Mouse (Mus musculus) heart, embryonic 12.5 days (tissue): ENCODE measurements around the gene Higd1c. TPM values are rescaled to one million over a fixed set of nuclear protein-coding genes. Genes with fewer than 3 reads are reported as not detected.

Source experiments
- ATAC-seq: fragments of 200-750 bp; cut with Nextera tagmentation; 2 replicates; pipeline ENCODE4 v1.8.0; 2017; ENCODE audit warnings: moderate TSS enrichment, moderate library complexity; ENCODE audit not compliant: insufficient number of reproducible peaks, low FRiP score
- H3K27ac ChIP-seq: fragments of 300-500 bp; sonication (generic); 2 replicates; pipeline ENCODE4 v1.5.1; 2016; ENCODE audit warnings: mild to moderate bottlenecking, moderate library complexity; ENCODE audit not compliant: poor library complexity, severe bottlenecking
- H3K27me3 ChIP-seq: fragments of 300-500 bp; sonication (generic); replicated peaks from 2 replicates; pipeline ENCODE4 v1.6.1; 2016; ENCODE audit warnings: mild to moderate bottlenecking, moderate library complexity
- H3K36me3 ChIP-seq: fragments of 300-500 bp; sonication (generic); 2 replicates; pipeline ENCODE4 v1.6.1; 2016; ENCODE audit warnings: mild to moderate bottlenecking, moderate library complexity
- H3K4me1 ChIP-seq: fragments of 300-500 bp; sonication (generic); replicated peaks from 2 replicates; pipeline ENCODE4 v1.6.1; 2016; ENCODE audit warnings: mild to moderate bottlenecking
- H3K4me2 ChIP-seq: fragments of 300-500 bp; sonication (generic); 2 replicates; pipeline ENCODE4 v1.6.1; 2016; ENCODE audit warnings: mild to moderate bottlenecking, moderate library complexity
- H3K4me3 ChIP-seq: fragments of 300-500 bp; sonication (generic); 2 replicates; pipeline ENCODE4 v1.5.1; 2016; ENCODE audit warnings: mild to moderate bottlenecking
- H3K9ac ChIP-seq: fragments of 300-500 bp; sonication (generic); 2 replicates; pipeline ENCODE4 v1.6.1; 2016; ENCODE audit warnings: mild to moderate bottlenecking, moderate library complexity
- H3K9me3 ChIP-seq: fragments of 300-500 bp; sonication (generic); replicated peaks from 2 replicates; pipeline ENCODE4 v1.6.1; 2016; ENCODE audit warnings: mild to moderate bottlenecking, moderate library complexity
- WGBS: fragments of 180-500 bp; shearing (Covaris S2); methylation state at CpG from one replicate; pipeline ENCODE4 v1.1.7; 2016; 5-methylcytosine and 5-hydroxymethylcytosine counted together
- polyA plus RNA-seq: library from polyadenylated mRNA; unstranded; fragments of >200 nt; fragmentation: Nextera tagmentation; extraction: Ambion mirVana; gene quantifications from 2 replicates; pipeline ENCODE4 v1.2.1, GENCODE M21; 2016

Higd1c gene
- polyA plus RNA-seq, 1 experiment from 2014 or later: not detected

- ATAC-seq: peak; percentile 97
- H3K4me3 ChIP-seq: peak overlapping the region; percentile 86
- peak overlapping the region; percentile 88 for H3K9ac ChIP-seq
- WGBS: under 1% methylated on average over 65 of the region's 65 CpGs
- peaks cover 45% of the 10 kb centered on the region for H3K4me1 ChIP-seq
- peaks cover 21% of the 10 kb centered on the region for H3K27me3 ChIP-seq
- no peaks in the 10 kb centered on the region for H3K36me3 ChIP-seq
- H3K4me2 ChIP-seq: peak overlapping the region; percentile 98
- H3K27ac ChIP-seq: peak overlapping the region; percentile 5; the same call in 1 of the 2 replicates
- no peaks in the 10 kb centered on the region for H3K9me3 ChIP-seq
Measured at GRCm38 (mm10) chr15:100422899-100423860, 58.8 kb downstream of the Higd1c start.

GRCm38 (mm10) chr15:100423916-100424315 lies 59.6 kb downstream of the Higd1c start:
- H3K27ac ChIP-seq: no peak overlapping the region

DNA sequence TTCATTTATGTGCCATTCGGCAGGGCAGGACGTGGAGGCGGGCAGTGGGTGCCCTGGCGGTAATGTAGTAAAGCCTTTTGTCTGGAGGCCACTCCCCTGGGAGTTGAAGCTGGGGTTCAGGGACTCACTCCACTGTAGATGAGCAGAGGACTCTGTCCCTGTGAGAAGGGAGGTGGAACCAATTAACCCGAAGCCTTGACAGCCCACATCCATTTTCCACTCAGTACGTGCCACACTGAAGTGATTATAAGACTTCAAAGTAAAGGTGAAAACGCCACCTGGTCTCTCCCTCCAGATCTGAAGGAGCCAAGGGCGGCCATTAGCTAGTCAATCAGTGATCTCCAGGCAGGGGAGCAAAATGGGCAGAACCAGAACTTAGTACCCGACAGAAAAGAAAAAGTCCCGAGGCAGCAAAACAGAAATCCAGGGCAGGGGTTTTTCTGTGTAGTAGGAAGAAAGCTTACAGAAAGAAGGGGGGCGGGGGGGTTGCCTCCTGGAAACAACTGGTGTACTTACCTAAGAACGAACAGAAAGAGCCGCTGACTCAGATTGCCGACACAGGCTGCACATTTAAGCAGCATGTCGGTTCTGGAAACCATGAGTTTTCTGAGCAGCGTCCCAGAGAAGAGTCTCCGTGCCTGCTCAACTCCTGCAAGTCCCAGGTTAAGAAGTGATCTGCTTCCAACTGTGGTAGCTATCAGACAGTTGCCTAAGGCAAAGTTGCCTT lies 60.2 kb downstream of the Higd1c start, which contains the start of gene Slc11a2:
Gene Slc11a2 (minus strand): TSS at position 677 of the 727 bp plus-strand sequence.
- H3K36me3 ChIP-seq: no peaks in the 10 kb centered on the region
- ATAC-seq: no peak
- WGBS: 27% methylated on average over 17 of the region's 17 CpGs
- H3K4me1 ChIP-seq: peaks cover 37% of the 10 kb centered on the region
- H3K27ac ChIP-seq: no peak within 1 kb of the TSS
- H3K27me3 ChIP-seq: peaks cover 21% of the 10 kb centered on the region
- H3K9ac ChIP-seq: peak within 1 kb of the TSS; percentile 70
- H3K4me3 ChIP-seq: peak within 1 kb of the TSS; percentile 86
- H3K9me3 ChIP-seq: no peaks in the 10 kb centered on the region
- peak within 1 kb of the TSS; percentile 98 for H3K4me2 ChIP-seq

More at GRCm38 (mm10) chr15:100423916-100424315, 59.6 kb downstream of the Higd1c start:
- no peak for ATAC-seq
- 5% methylated on average over 14 of the region's 14 CpGs for WGBS
- Histone ChIP-seq H3K9ac (peak overlapping the region; percentile 70), H3K9me3 (no peaks in the 10 kb centered on the region), H3K4me3 (peak overlapping the region; percentile 86), H3K27me3 (peaks cover 21% of the 10 kb centered on the region), H3K36me3 (no peaks in the 10 kb centered on the region), H3K4me2 (peak overlapping the region; percentile 98), H3K4me1 (peaks cover 43% of the 10 kb centered on the region)

GRCm38 (mm10) chr15:100428296-100428905 lies 64.1 kb downstream of the Higd1c start:
- Histone ChIP-seq H3K4me1 (peaks cover 14% of the 10 kb centered on the region; the same call in 1 of the 2 replicates), H3K4me3 (no peak overlapping the region), H3K36me3 (no peaks in the 10 kb centered on the region), H3K27me3 (peaks cover 21% of the 10 kb centered on the region), H3K27ac (no peak overlapping the region), H3K9ac (no peak overlapping the region), H3K9me3 (no peaks in the 10 kb centered on the region), H3K4me2 (no peak overlapping the region)
- ATAC-seq: no peak
- 73% methylated on average over 13 of the region's 13 CpGs for WGBS

DNA sequence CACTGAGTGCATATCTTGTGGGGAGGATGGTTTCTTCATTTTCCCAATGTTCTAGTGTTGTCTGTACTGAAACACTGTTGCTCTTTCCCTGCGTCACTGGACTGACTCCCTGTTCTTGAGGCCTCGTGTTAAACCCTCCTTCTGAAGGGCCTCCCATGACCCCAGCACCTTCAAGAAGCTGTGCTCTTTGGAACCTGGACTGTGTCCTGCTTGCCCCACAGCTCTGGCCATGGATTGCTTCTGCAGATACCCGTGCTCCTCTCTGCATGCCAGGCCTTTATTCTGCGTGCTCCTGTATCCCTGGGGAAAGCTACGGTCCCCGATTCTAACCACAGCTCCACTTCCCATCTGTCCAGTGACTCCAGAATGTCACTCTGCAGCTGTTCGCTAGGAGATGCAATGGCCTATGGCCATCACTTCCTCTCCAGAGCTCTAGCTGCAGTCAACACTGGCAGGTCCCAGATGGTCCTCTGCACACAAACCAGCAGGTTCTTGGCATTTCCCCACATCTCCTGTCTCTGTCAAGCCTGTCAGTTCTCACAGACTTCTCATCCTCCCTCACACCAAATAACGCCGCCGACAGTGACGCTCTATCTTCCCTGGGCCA lies 65.7 kb downstream of the Higd1c start:
- no peak overlapping the region for H3K4me2 ChIP-seq
- ATAC-seq: no peak
- no peak overlapping the region for H3K27ac ChIP-seq
- H3K36me3 ChIP-seq: no peaks in the 10 kb centered on the region
- WGBS: 69% methylated on average over 11 of the region's 11 CpGs
- H3K9ac ChIP-seq: no peak overlapping the region
- H3K9me3 ChIP-seq: no peaks in the 10 kb centered on the region
- 0 out of 2 replicates have a peak, but pooled peaks cover 3% of the 10 kb centered on the region for H3K4me1 ChIP-seq
- H3K4me3 ChIP-seq: no peak overlapping the region
- H3K27me3 ChIP-seq: peaks cover 13% of the 10 kb centered on the region

- Histone ChIP-seq H3K27ac (no peak overlapping the region), H3K4me3 (no peak overlapping the region), H3K9me3 (no peaks in the 10 kb centered on the region), H3K4me2 (no peak overlapping the region), H3K36me3 (no peaks in the 10 kb centered on the region), H3K9ac (no peak overlapping the region), H3K4me1 (peaks cover 8% of the 10 kb centered on the region; the same call in 1 of the 2 replicates), H3K27me3 (no peaks in the 10 kb centered on the region)
- ATAC-seq: no peak
- 54% methylated on average over 4 of the region's 4 CpGs for WGBS
Measured at GRCm38 (mm10) chr15:100433234-100433633, 68.9 kb downstream of the Higd1c start.

Other genes starting within 250 kb of the Higd1c start
- gene Atf1, start 136.7 kb upstream of the Higd1c start, polyA plus RNA-seq: 35.8 and 38.1 TPM in 2 replicates
- not detected in 2 replicates for gene Tmprss12, start 83.7 kb upstream of the Higd1c start, polyA plus RNA-seq
- 3.1 and 3.8 TPM in 2 replicates for gene Mettl7a1, start 60.4 kb upstream of the Higd1c start, polyA plus RNA-seq
- not detected in 2 replicates for gene Mettl7a3, start 29.6 kb upstream of the Higd1c start, polyA plus RNA-seq
- not detected in 2 replicates for gene Methig1, start 11.4 kb upstream of the Higd1c start, polyA plus RNA-seq
- gene Mettl7a2, start 11.3 kb upstream of the Higd1c start, polyA plus RNA-seq: not detected in 2 replicates
- 0.12 TPM in 1 of 2 replicates, not detected in the other for gene Gm5475, start 57.6 kb downstream of the Higd1c start, polyA plus RNA-seq
- gene Slc11a2, start 60.5 kb downstream of the Higd1c start, polyA plus RNA-seq: 15.5 and 20.8 TPM in 2 replicates
- gene Letmd1, start 104.5 kb downstream of the Higd1c start, polyA plus RNA-seq: 17.7 and 19.4 TPM in 2 replicates
- 12.0 and 12.1 TPM in 2 replicates for gene Csrnp2, start 130.9 kb downstream of the Higd1c start, polyA plus RNA-seq
- gene Tfcp2, start 187.5 kb downstream of the Higd1c start, polyA plus RNA-seq: 23.7 and 24.5 TPM in 2 replicates
- 4.7 and 5.4 TPM in 2 replicates for gene Pou6f1, start 235.4 kb downstream of the Higd1c start, polyA plus RNA-seq